Mouse (Mus musculus): ENCODE measurements around the gene Zcchc2.

The Zcchc2 gene

GRCm38 (mm10) chr1:106072071-106072440 lies 81.8 kb downstream of the Zcchc2 start:
- no peak for DNase-seq (ENCODE audit: low read depth)

GRCm38 (mm10) chr1:106073166-106073565 lies 83.0 kb downstream of the Zcchc2 start:
- no peak for DNase-seq (ENCODE audit: low read depth)

GRCm38 (mm10) chr1:106074141-106074540 lies 83.9 kb downstream of the Zcchc2 start:
- DNase-seq (ENCODE audit: low read depth): no peak

GRCm38 (mm10) chr1:106074656-106075055 lies 84.5 kb downstream of the Zcchc2 start:
- no peak for DNase-seq (ENCODE audit: low read depth)

GRCm38 (mm10) chr1:106076641-106077040 lies 86.4 kb downstream of the Zcchc2 start:
- no peak for DNase-seq (ENCODE audit: low read depth)

GRCm38 (mm10) chr1:106077166-106077565 lies 87.0 kb downstream of the Zcchc2 start:
- DNase-seq (ENCODE audit: low read depth): no peak

Data from fibroblast of lung, adult 2 months (primary cell).